Mouse (Mus musculus): ENCODE results near the gene Slc51a.

DNA sequence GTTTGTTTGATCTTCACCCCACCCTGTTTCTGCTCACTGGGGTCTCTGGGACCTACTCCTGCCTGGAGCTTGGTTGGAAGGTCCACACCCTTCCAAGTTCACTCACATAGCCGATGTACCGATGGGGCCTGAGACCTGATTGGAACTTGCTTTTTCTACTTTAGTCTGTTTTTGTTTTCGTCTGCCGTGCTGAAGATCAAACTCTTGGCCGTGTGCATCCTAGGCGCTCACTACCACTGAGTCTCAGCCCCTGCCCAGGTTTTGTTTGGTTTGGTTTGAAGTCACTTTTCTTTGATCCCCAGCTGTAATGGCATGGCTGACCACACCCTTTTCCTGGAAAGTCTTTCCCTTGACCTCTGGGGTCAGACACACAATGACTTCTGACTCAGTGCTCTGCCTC, 25.7 kb upstream of the Slc51a start:
- no peak for TF ChIP-seq CTCF (conservative IDR thresholded peaks at IDR 0.05; ENCODE audit: low read length)
- no peak for TF ChIP-seq POU5F1 (IDR thresholded peaks at IDR 0.05; ENCODE audit: borderline replicate concordance, low read length)
- no peak for TF ChIP-seq NANOG (IDR thresholded peaks at IDR 0.05; ENCODE audit: borderline replicate concordance, low read length)

All from E14TG2a.4 (cell line).